Mouse (Mus musculus): ENCODE data around the gene Tepp. TPM values are rescaled to one million over a fixed set of nuclear protein-coding genes. Genes with fewer than 3 reads are reported as not detected.

Tepp gene
- total and polyA plus RNA-seq, 2 experiments, result not detected

GRCm38 (mm10) chr8:95312836-95313235 is 2.5 kb downstream of the Tepp start:
- 71% methylated on average over 18 of the region's 18 CpGs for WGBS
- Histone ChIP-seq H3K27me3 (ENCODE audit: control insufficient read depth, insufficient read depth, low read length) (no peaks in the 10 kb centered on the region), H3K4me3 (ENCODE audit: insufficient read depth, low read depth, low read length) (no peak overlapping the region), H3K4me1 (ENCODE audit: control insufficient read depth, insufficient read depth, low read length) (no peaks in the 10 kb centered on the region), H3K9ac (ENCODE audit: low read depth, low read length) (no peak overlapping the region), H3K27ac (replicated peaks; ENCODE audit: insufficient read depth, low read depth, low read length) (no peak overlapping the region), H3K79me2 (ENCODE audit: control insufficient read depth, insufficient read depth, low read length) (no peaks in the 10 kb centered on the region), H3K36me3 (ENCODE audit: control insufficient read depth, insufficient read depth, low read length) (no peaks in the 10 kb centered on the region)
- DNase-seq (ENCODE audit: extremely low read depth, low read depth, low spot score), result no peak
- TF ChIP-seq POLR2A (IDR thresholded peaks at IDR 0.05; ENCODE audit: extremely low read depth, insufficient read depth, low read length) (no peak), CTCF (IDR thresholded peaks at IDR 0.05; ENCODE audit: low read depth, low read length) (peak; percentile 58)

GRCm38 (mm10) chr8:95313857-95314256 is 3.5 kb downstream of the Tepp start:
- Histone ChIP-seq H3K9ac (ENCODE audit: low read depth, low read length) (no peak overlapping the region), H3K36me3 (ENCODE audit: control insufficient read depth, insufficient read depth, low read length) (no peaks in the 10 kb centered on the region), H3K4me1 (ENCODE audit: control insufficient read depth, insufficient read depth, low read length) (no peaks in the 10 kb centered on the region), H3K27me3 (ENCODE audit: control insufficient read depth, insufficient read depth, low read length) (no peaks in the 10 kb centered on the region), H3K27ac (replicated peaks; ENCODE audit: insufficient read depth, low read depth, low read length) (no peak overlapping the region), H3K4me3 (ENCODE audit: insufficient read depth, low read depth, low read length) (no peak overlapping the region), H3K79me2 (ENCODE audit: control insufficient read depth, insufficient read depth, low read length) (no peaks in the 10 kb centered on the region)
- TF ChIP-seq POLR2A (IDR thresholded peaks at IDR 0.05; ENCODE audit: extremely low read depth, insufficient read depth, low read length) (no peak), CTCF (IDR thresholded peaks at IDR 0.05; ENCODE audit: low read depth, low read length) (no peak)
- 81% methylated on average over 6 of the region's 6 CpGs for WGBS
- DNase-seq (ENCODE audit: extremely low read depth, low read depth, low spot score), result no peak

DNA sequence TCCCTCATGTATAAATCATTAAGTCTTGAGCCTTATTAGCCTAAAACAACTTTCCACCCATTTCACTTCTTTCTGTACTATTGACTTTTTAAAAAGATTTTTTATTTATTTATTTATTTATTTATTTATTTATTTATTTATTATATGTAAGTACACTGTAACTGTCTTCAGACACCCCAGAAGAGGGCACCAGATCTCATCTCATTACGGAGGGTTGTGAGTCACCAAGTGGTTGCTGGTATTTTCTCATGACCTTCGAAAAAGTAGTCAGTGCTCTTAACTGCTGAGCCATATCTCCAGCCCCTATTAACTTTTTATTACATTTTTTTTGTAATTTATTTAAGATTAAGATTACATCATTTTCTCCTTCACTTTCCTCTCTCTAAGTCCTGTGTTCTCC is 4.3 kb downstream of the Tepp start:
- DNase-seq (ENCODE audit: extremely low read depth, low read depth, low spot score), result no peak

DNA sequence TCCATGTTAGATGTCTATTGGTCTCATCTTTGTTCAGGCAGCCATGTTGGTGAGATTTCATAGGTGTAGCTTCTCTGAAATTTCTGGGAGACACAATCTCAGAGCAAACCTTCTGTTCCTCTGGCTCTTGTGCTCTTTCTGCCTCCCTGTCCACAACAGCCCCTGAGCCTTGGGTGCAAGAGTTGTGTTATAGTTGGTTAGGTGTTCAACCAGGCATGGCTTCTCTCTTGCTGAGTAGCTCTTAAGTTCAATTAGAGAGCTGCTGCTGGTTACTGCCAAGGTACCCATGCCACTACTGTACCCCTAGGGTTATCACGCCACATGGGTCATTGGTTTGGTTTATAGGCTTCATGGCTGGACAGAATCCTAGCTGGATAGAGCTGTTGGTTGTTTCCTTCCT is 5.0 kb downstream of the Tepp start:
- 97% methylated on average over 1 of the region's 1 CpGs for WGBS
- DNase-seq (ENCODE audit: extremely low read depth, low read depth, low spot score), result no peak
- Histone ChIP-seq H3K36me3 (ENCODE audit: control insufficient read depth, insufficient read depth, low read length) (no peaks in the 10 kb centered on the region), H3K79me2 (ENCODE audit: control insufficient read depth, insufficient read depth, low read length) (no peaks in the 10 kb centered on the region), H3K4me3 (ENCODE audit: insufficient read depth, low read depth, low read length) (no peak overlapping the region), H3K9ac (ENCODE audit: low read depth, low read length) (no peak overlapping the region), H3K27ac (replicated peaks; ENCODE audit: insufficient read depth, low read depth, low read length) (no peak overlapping the region), H3K27me3 (ENCODE audit: control insufficient read depth, insufficient read depth, low read length) (no peaks in the 10 kb centered on the region), H3K4me1 (ENCODE audit: control insufficient read depth, insufficient read depth, low read length) (peaks cover under 1% of the 10 kb centered on the region; the same call in 1 of the 2 replicates)
- TF ChIP-seq POLR2A (IDR thresholded peaks at IDR 0.05; ENCODE audit: extremely low read depth, insufficient read depth, low read length) (no peak), CTCF (IDR thresholded peaks at IDR 0.05; ENCODE audit: low read depth, low read length) (no peak)

More for the DNA sequence above, 4.3 kb downstream of the Tepp start:
- Histone ChIP-seq H3K4me1 (ENCODE audit: control insufficient read depth, insufficient read depth, low read length) (no peaks in the 10 kb centered on the region), H3K9ac (ENCODE audit: low read depth, low read length) (no peak overlapping the region), H3K27me3 (ENCODE audit: control insufficient read depth, insufficient read depth, low read length) (no peaks in the 10 kb centered on the region), H3K36me3 (ENCODE audit: control insufficient read depth, insufficient read depth, low read length) (no peaks in the 10 kb centered on the region), H3K79me2 (ENCODE audit: control insufficient read depth, insufficient read depth, low read length) (no peaks in the 10 kb centered on the region), H3K27ac (replicated peaks; ENCODE audit: insufficient read depth, low read depth, low read length) (no peak overlapping the region), H3K4me3 (ENCODE audit: insufficient read depth, low read depth, low read length) (no peak overlapping the region)
- 60% methylated on average over 2 of the region's 2 CpGs for WGBS
- TF ChIP-seq POLR2A (IDR thresholded peaks at IDR 0.05; ENCODE audit: extremely low read depth, insufficient read depth, low read length) (no peak), CTCF (IDR thresholded peaks at IDR 0.05; ENCODE audit: low read depth, low read length) (no peak)

- Histone ChIP-seq H3K27me3 (ENCODE audit: control insufficient read depth, insufficient read depth, low read length) (no peaks in the 10 kb centered on the region), H3K79me2 (ENCODE audit: control insufficient read depth, insufficient read depth, low read length) (no peaks in the 10 kb centered on the region), H3K36me3 (ENCODE audit: control insufficient read depth, insufficient read depth, low read length) (no peaks in the 10 kb centered on the region), H3K4me1 (ENCODE audit: control insufficient read depth, insufficient read depth, low read length) (peaks cover 4% of the 10 kb centered on the region; the same call in 1 of the 2 replicates), H3K4me3 (ENCODE audit: insufficient read depth, low read depth, low read length) (peak overlapping the region; percentile 40; the same call in 1 of the 2 replicates), H3K9ac (ENCODE audit: low read depth, low read length) (peak overlapping the region; percentile 14; the same call in 1 of the 2 replicates), H3K27ac (replicated peaks; ENCODE audit: insufficient read depth, low read depth, low read length) (no peak overlapping the region)
- WGBS, result 7% methylated on average over 41 of the region's 41 CpGs
- TF ChIP-seq CTCF (IDR thresholded peaks at IDR 0.05; ENCODE audit: low read depth, low read length), result peak; percentile 55
- no peak for TF ChIP-seq POLR2A (IDR thresholded peaks at IDR 0.05; ENCODE audit: extremely low read depth, insufficient read depth, low read length)
- DNase-seq (ENCODE audit: extremely low read depth, low read depth, low spot score), result peak; percentile 56
These were observed 10.1 kb downstream of the Tepp start for GRCm38 (mm10) chr8:95320224-95321139.

DNA sequence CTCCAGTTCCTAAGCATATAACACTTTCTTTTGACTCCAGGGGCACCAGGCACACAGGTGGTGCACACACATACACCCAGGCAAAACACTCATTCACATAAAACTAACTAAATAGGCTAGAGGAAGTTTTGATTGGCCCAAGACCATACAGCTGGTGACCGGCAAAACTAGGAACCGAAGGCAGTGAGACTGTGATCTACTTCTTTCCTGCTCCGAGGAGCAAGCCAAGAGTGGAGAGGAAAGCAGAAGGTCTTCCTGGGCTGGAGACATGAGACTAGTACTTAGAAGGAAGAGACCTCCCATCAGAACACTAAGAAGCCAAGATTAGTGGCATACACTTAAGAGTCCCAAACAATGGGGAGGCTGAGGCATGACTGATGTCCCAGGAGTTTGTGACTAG is 12.8 kb downstream of the Tepp start:
- DNase-seq (ENCODE audit: extremely low read depth, low read depth, low spot score), result no peak
- TF ChIP-seq POLR2A (IDR thresholded peaks at IDR 0.05; ENCODE audit: extremely low read depth, insufficient read depth, low read length) (no peak), CTCF (IDR thresholded peaks at IDR 0.05; ENCODE audit: low read depth, low read length) (no peak)
- Histone ChIP-seq H3K27ac (replicated peaks; ENCODE audit: insufficient read depth, low read depth, low read length) (0 out of 2 replicates have a peak overlapping the region, but pooled peaks have one; percentile 19), H3K4me1 (ENCODE audit: control insufficient read depth, insufficient read depth, low read length) (peaks cover 6% of the 10 kb centered on the region), H3K9ac (ENCODE audit: low read depth, low read length) (no peak overlapping the region), H3K27me3 (ENCODE audit: control insufficient read depth, insufficient read depth, low read length) (no peaks in the 10 kb centered on the region), H3K4me3 (ENCODE audit: insufficient read depth, low read depth, low read length) (no peak overlapping the region), H3K36me3 (ENCODE audit: control insufficient read depth, insufficient read depth, low read length) (peaks cover under 1% of the 10 kb centered on the region; the same call in 1 of the 2 replicates), H3K79me2 (ENCODE audit: control insufficient read depth, insufficient read depth, low read length) (peaks cover 7% of the 10 kb centered on the region; the same call in 1 of the 2 replicates)
- 71% methylated on average over 3 of the region's 3 CpGs for WGBS

Data from liver, adult 2 months (tissue).